Mouse (Mus musculus) bone marrow, adult 2 months (tissue): Measurements from ENCODE around the gene Slc4a1.

Experiments
- CTCF ChIP-seq: fragments of 200-500 bp; IDR thresholded peaks from 2 replicates; pipeline ENCODE4 v1.5.1; 2011; ENCODE audit warnings: low read length, control low read depth; ENCODE audit not compliant: control insufficient read depth, insufficient read depth
- POLR2A ChIP-seq: fragments of 200-500 bp; IDR thresholded peaks from 2 replicates; pipeline ENCODE4 v1.6.1; 2011; ENCODE audit warnings: low read depth, mild to moderate bottlenecking, control low read depth, low read length, borderline replicate concordance; ENCODE audit not compliant: control insufficient read depth

DNA sequence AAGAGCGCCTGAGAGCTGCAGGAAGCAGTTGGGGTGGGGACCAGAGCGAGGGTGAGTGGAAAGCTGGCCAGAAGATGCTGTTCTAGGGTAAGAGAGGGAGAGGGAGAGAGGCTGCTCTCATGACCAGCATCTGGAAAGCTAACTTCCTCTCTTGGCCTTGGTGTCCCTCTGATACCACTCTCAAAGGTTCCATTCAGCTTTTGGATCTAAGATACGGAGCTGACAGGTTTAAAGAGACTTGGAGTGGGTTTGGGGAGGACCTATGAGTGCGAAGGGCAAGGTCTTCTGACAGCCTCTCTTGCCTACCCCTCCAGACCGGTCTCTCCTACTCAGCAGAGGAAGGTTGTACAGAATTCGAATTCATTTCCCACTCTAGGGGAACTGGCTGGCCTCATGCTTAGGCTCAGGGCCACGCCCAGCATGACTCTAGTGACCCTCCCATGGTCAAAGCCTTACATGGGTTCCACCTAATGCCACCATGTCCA lies 17.9 kb downstream of the Slc4a1 start:
- no peak for TF ChIP-seq CTCF
- TF ChIP-seq POLR2A, result no peak
